Mouse (Mus musculus) frontal cortex, adult 2 months (tissue): ENCODE measurements at regions not wholly inside any gene's neighbourhood (a gene's known extent, or its start where the extent isn't known, plus 50 kb on each side); places are given as distances from the start of the nearest gene placed in this dataset.

ENCODE experiments used
- DNase-seq, 2 experiments: peaks; one replicate each; pipeline ENCODE4 v3.0.0; 2022; ENCODE audit warnings: low spot score in 1 of 2; ENCODE audit errors: extremely low spot score in 1 of 2

GRCm38 (mm10) chr13:97618190-97618586 lies 142.2 kb downstream of the Gm10260 start:
- DNase-seq: no peak

GRCm38 (mm10) chr13:97617511-97618189 lies 142.8 kb downstream of the Gm10260 start:
- no peak for DNase-seq

GRCm38 (mm10) chr13:97616919-97617318 lies 143.5 kb downstream of the Gm10260 start:
- DNase-seq: no peak

GRCm38 (mm10) chr13:97607221-97607723 lies 153.2 kb downstream of the Gm10260 start:
- peak; percentile 49 to 76 for DNase-seq

DNA sequence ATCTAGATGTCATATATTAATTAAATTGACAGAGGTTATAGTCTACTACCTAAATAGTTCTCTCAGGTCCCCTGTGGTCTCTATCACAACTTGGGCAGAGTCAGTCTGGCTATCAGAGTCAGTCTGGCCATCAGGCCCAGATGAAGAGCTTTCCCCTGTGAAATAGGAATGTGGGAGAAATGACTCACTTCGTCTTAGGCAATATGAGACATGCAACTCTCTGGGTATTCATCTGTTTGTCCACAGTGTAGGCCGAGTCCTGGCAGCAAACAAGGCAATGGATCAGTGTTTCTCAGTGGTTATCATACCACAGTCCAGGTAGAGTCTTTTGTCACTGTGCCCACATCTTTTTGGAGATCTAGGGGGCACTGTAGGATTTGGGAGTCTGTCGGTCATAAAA lies 156.0 kb downstream of the Gm10260 start:
- DNase-seq: no peak

DNA sequence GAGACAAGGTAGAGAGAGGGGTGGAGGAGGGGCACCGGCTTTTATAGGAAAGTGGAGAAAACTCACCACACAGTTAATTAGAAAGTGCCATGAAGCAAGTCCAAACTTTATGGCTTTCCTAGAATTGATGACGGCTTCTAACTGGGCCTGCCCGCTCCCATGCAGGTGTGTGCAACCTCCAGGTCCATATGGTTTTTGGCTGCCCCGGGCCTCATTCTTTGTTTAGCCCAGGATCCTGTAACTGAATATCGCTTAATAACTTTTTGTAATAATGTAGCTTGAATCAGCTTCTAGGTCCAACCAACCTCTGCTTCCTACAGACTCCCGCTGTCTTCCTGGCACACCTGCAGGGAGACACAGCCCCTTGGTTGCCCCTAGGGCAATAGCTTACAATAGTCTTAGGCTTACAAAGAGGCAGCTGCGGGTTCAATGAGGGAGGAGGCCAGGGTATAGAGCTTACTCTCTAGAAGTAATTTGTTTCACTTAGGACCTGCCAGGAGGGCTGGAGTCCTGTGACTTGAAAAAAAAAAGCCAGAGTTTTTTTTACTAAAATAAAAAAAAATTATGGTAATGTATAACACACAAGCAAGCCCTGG lies 159.2 kb downstream of the Gm10260 start:
- no peak for DNase-seq

DNA sequence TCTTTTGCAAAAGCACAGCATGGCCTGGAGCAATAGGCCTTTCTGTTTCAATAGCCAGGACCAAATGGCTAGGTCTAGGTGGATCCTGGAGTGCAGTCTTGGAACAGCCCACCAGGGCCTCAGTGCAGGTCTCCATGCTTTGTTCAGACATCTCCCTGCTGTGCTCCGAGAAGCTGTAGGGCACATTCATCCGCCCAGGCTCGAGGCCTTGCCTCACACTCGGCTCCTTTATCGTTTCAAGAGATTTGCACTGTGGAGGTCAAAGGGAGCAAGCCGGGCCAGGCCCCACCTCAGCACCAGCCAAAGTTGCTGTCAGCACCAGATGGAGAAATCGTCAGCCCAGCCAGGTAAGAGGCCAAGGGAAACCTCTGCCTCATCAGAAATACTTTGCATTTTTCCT lies 160.3 kb downstream of the Gm10260 start:
- DNase-seq: no peak

DNA sequence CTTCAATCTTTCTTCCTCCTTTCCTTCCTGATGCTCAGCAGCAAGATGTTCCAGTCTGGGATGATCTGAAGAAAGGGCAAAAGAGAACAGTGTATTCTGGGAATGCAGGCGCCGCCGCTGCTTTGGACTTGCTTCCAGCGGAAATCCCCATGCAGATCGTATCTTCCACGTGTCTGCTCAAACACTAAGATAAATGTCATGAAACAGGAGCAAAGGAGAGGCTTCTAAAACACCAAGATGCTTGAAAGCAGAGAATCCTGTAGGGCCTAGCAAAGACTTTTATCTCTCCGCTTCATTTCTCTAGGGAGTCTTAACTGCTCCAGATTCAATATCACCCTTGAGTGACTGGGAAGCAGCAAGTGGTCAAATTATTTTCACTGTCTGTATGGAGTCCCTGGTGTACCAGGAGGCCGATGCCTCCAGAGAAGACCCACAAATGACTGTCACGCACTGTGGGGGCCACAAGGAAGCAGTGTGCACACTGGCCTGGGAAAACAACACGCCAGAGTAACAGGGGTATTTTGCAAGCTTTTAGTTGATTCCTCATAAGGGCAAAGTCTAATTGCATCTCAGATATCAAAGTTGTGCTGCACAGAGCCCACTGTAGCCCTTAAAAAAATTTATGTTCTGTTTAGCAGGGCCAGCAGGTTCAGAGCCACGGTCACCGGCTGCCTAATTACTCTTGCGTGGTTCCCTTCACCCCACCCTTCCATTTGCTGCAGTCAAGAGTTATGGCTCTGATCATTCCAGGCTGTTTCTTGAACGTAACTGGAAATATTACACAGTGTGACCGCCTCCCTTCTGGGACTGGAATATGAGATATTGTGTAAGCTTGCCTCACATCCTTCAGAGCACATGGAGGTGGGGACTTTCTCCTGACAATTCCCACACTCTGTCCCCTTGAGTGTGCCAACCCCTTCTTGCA lies 161.7 kb downstream of the Gm10260 start:
- peak; percentile 10 to 29 for DNase-seq

DNA sequence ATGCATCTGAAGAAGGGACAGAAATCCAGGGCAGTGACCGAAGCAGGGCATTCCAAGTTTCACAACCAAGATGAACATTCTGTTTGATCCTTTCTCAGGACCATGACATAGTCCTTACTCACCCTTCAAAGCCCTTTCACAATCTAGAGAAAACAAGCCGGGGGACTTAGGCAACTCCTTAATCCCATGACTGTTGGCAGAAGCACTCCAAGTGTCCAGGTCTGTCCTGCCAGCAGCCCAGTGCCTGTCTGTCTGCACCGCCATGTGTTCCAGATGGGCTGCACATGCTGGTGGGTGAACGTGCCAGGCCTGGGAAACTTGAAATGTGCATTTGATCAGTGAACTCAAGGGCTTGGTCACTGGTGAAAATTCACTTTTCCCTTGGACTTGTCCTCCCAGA lies 165.6 kb downstream of the Gm10260 start:
- DNase-seq: no peak

DNA sequence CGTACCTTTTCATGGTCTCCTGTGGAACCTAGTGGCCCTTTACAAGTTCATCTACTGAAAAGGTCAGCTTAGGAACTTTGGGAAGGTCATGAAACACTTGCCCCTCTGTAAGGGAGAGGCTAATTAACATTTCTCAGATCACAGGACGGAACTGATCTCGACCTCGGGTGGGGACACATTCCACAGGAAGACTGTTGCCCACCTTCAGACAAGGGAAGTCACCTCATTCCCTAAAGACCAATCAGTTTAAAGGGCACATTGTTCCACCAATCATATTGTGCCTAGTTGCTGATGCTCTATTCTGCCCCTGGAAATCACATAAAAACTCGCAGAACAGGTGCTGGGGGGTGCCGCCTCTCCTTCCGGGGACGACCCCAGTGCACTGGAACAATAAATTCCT lies 170.8 kb downstream of the Gm10260 start:
- DNase-seq: no peak

- no peak for DNase-seq
These were observed 172.3 kb downstream of the Gm10260 start for GRCm38 (mm10) chr13:97588085-97588484.

DNA sequence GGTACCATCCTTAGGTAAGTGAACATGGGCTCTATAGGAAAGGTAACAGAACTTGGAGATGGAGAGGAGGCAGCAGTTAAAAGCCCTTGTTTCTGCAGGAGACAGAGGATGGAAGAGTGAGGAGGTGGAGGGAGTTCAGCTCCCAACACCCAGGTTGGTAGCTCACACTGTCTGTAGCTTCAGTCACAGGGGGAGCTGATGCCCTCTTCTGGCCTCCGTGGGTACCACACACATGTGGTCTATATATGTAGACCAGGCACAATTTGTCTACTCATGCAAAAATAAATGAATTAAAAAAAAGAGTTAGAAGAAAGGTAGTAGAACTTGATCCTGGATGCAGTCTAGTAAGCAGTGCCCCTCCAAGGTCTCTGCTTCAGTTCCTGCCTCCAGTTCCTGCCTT lies 173.3 kb downstream of the Gm10260 start:
- no peak for DNase-seq

- no peak for DNase-seq
These were observed 176.4 kb downstream of the Gm10260 start for GRCm38 (mm10) chr13:97584045-97584444.

DNA sequence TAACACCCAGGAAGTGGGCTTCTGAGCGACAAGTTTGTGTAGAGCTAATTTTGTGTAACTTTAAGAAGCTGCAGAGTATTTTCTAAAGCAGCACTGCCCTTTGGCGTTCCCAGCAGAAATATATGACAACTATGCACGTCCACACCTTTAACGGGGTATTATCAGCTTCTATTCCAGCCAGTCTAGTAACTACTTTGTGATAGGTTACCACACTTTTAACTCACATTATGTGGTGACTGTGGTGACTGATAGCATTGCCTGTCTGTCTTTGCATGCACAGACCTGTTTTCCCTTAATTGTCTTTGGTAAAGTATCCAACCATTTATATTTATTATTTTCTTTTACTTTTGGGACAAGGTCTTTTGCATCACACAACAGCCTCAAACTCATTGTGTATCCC lies 179.1 kb downstream of the Gm10260 start:
- no peak for DNase-seq

DNA sequence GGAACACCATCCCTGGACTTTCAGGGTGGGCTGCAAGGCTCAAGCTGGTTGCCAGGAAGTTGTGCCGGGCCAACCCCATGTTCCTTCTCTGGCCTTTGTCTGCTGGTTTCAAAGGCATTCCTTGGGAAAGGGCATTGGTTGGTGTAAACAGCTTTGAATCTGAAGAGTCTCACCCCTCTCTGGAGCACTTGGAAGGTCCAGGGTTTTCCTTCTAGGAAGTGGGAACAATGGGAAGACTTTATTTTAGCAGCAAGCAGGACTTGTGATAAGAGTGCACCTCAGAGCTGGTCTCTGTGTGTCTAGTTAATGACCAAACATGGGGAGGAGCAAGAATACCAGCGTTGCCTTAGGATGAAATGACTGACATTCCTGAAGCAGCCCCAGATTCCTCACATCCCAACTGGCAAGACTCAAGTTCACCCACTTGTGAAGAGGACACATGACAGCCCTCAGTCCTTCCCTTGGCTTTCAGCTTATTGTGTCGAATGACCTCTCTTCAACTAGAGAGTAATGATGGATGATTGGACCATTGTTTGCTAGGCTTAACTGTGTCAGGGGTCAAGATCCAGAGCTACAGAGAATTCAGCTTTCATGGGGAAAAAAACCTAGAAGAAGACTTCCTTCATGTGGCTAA lies 180.1 kb downstream of the Gm10260 start:
- no peak for DNase-seq

DNA sequence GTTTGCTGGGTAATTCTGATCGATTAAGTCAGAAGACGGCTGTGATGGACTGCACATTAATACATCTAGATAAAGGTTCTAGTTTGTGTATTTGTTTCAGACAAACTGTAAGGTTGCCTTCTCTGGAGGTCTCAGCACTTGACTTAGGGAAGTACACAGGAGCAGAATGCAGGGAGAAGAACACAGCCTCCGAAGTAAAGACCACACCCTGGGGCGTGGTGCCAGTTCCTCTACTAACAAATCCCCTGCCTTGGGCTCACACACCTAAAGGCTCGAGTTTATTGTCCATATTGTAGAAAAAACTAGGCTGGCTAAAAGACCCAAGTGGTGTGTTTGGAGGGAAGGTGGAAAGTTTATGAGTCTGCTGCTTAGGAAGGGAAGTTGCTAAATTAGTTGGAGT lies 181.8 kb downstream of the Gm10260 start:
- no peak for DNase-seq

GRCm38 (mm10) chr13:97577081-97577785 lies 183.2 kb downstream of the Gm10260 start:
- no peak for DNase-seq

GRCm38 (mm10) chr13:97573601-97574000 lies 186.8 kb downstream of the Gm10260 start:
- no peak for DNase-seq

- no peak for DNase-seq
These were observed 188.1 kb downstream of the Gm10260 start for GRCm38 (mm10) chr13:97572352-97572751.

GRCm38 (mm10) chr13:97570009-97570408 lies 190.4 kb downstream of the Gm10260 start:
- DNase-seq: no peak
